Mouse (Mus musculus) heart, adult 2 months (tissue): ENCODE results near the gene Btbd1.

ENCODE experiments used
- CTCF ChIP-seq: fragments of 200-600 bp; IDR thresholded peaks from 2 replicates; pipeline ENCODE4 v1.8.1; 2022; ENCODE audit warnings: antibody characterized with exemption, mild to moderate bottlenecking, moderate library complexity
- POLR2A ChIP-seq: fragments of 200-500 bp; IDR thresholded peaks from 2 replicates; pipeline ENCODE4 v1.6.1; 2011; ENCODE audit warnings: mild to moderate bottlenecking, low read depth, low read length, control low read depth; ENCODE audit not compliant: insufficient read depth

DNA sequence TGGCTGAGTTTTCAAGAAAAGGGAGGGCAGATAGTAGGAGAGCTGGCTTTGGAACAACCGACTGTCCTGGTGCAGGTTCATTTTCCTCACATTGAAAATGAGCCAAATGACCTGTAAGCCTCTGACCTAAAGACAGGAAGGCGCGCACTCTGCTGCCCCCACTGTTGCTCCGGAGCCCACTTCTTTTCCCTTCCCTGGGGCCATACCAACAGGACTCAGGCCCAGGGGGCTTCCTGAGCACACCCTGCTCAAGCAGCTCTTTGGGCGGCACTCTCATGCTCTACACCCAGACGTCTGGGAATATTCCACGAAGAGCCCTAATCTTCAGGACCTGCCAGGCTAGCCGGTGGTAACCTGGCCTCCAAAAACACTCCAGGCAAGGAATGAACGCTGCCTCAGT, 29.0 kb upstream of the Btbd1 start:
- no peak for TF ChIP-seq CTCF
- TF ChIP-seq POLR2A = no peak
